Mouse (Mus musculus) CH12.LX (cell line): ENCODE data around the gene Actr3. TPM values are rescaled to one million over a fixed set of nuclear protein-coding genes. Genes with fewer than 3 reads are reported as not detected.

Experiments
- DNase-seq: peaks from one replicate; pipeline ENCODE4 v3.0.0-alpha.2; 2013; ENCODE audit errors: extremely low read depth
- H3K27ac ChIP-seq: 2 replicates; pipeline ENCODE4 v1.5.1; 2012; ENCODE audit warnings: low read depth, mild to moderate bottlenecking, control low read depth, moderate library complexity; ENCODE audit not compliant: insufficient read depth
- H3K27me3 ChIP-seq: replicated peaks from 2 replicates; pipeline ENCODE3; 2012; ENCODE audit warnings: inconsistent platforms
- H3K36me3 ChIP-seq, 2 experiments: replicated peaks in 1 of 2; 2 replicates each; pipeline versions ENCODE3 to v1.6.1; 2012; ENCODE audit warnings: inconsistent platforms in 1 of 2, low read length in 1 of 2, mild to moderate bottlenecking in 1 of 2, mixed read lengths in 1 of 2, moderate library complexity in 1 of 2; ENCODE audit not compliant: control insufficient read depth in 1 of 2, insufficient read depth in 1 of 2
- H3K4me1 ChIP-seq, 2 experiments: 2 replicates each; pipeline ENCODE4 v1.6.1; 2012; ENCODE audit warnings: inconsistent platforms in 1 of 2, moderate library complexity in 1 of 2; ENCODE audit not compliant: insufficient read depth in 2 of 2, control insufficient read depth in 1 of 2
- H3K4me2 ChIP-seq: 2 replicates; pipeline ENCODE4 v1.6.1; 2012; ENCODE audit warnings: low read depth, mild to moderate bottlenecking, control low read depth; ENCODE audit not compliant: poor library complexity, insufficient read depth, severe bottlenecking
- H3K4me3 ChIP-seq, 3 experiments: fragments of 150-350 bp in 1 of 3; sonication (generic) in 1 of 3; replicated peaks in 1 of 3; 2 replicates each; pipeline versions ENCODE3 to v1.5.1; 2011 to 2012; ENCODE audit warnings: low read depth in 2 of 3, low read length in 2 of 3, mild to moderate bottlenecking in 2 of 3, moderate library complexity in 2 of 3, control low read depth in 1 of 3, improper control_type of control experiment in 1 of 3, inconsistent platforms in 1 of 3, mixed read lengths in 1 of 3; ENCODE audit not compliant: poor library complexity in 1 of 3
- H3K79me2 ChIP-seq: replicated peaks from 2 replicates; pipeline ENCODE4 v1.6.1; 2012; ENCODE audit warnings: mild to moderate bottlenecking, moderate library complexity; ENCODE audit not compliant: control insufficient read depth, poor library complexity, insufficient read depth, severe bottlenecking; ENCODE audit errors: extremely low read depth
- H3K9ac ChIP-seq: 2 replicates; pipeline ENCODE4 v1.6.1; 2012; ENCODE audit warnings: low read depth, mild to moderate bottlenecking, control low read depth, moderate library complexity; ENCODE audit not compliant: insufficient read depth
- H3K9me3 ChIP-seq: replicated peaks from 2 replicates; pipeline ENCODE3; 2012; ENCODE audit warnings: low read length, inconsistent platforms, mixed read lengths
- BHLHE40 ChIP-seq: IDR thresholded peaks from 2 replicates; pipeline ENCODE4 v1.6.1; 2011; ENCODE audit warnings: mild to moderate bottlenecking, low read depth, low read length, improper control_type of control experiment
- CHD1 ChIP-seq: IDR thresholded peaks from 2 replicates; pipeline ENCODE4 v1.6.1; 2012; ENCODE audit warnings: low read depth, low read length, improper control_type of control experiment, inconsistent platforms
- CHD2 ChIP-seq: IDR thresholded peaks from 2 replicates; pipeline ENCODE4 v1.6.1; 2011; ENCODE audit warnings: low read length, improper control_type of control experiment
- CTCF ChIP-seq, 2 experiments: IDR thresholded peaks in 1 of 2; conservative IDR thresholded peaks in 1 of 2; 2 replicates each; pipeline ENCODE4 v1.5.1; 2011 to 2012; ENCODE audit warnings: low read depth in 2 of 2, low read length in 2 of 2, improper control_type of control experiment in 1 of 2, inconsistent platforms in 1 of 2, mild to moderate bottlenecking in 1 of 2, moderate library complexity in 1 of 2
- E2F4 ChIP-seq: IDR thresholded peaks from 2 replicates; pipeline ENCODE4 v1.6.1; 2011; ENCODE audit warnings: low read depth, low read length, improper control_type of control experiment; ENCODE audit not compliant: insufficient replicate concordance
- ELF1 ChIP-seq: IDR thresholded peaks from 2 replicates; pipeline ENCODE4 v1.6.1; 2014; ENCODE audit warnings: low read depth, mild to moderate bottlenecking, inconsistent platforms, low read length, improper control_type of control experiment
- ETS1 ChIP-seq: conservative IDR thresholded peaks from 2 replicates; pipeline ENCODE4 v1.6.1; 2012; ENCODE audit warnings: low read depth, mild to moderate bottlenecking, inconsistent platforms, low read length, improper control_type of control experiment, moderate library complexity
- HCFC1 ChIP-seq: IDR thresholded peaks from 2 replicates; pipeline ENCODE4 v1.6.1; 2012; ENCODE audit warnings: low read depth, mild to moderate bottlenecking, inconsistent platforms, low read length, improper control_type of control experiment
- IRF4 ChIP-seq: IDR thresholded peaks from 2 replicates; pipeline ENCODE4 v1.6.1; 2014; ENCODE audit warnings: low read depth, mild to moderate bottlenecking, inconsistent platforms, low read length, improper control_type of control experiment
- JUN ChIP-seq: IDR thresholded peaks from 2 replicates; pipeline ENCODE4 v1.6.1; 2011; ENCODE audit warnings: low read depth, mild to moderate bottlenecking, low read length, improper control_type of control experiment, moderate library complexity; ENCODE audit not compliant: insufficient read depth
- JUND ChIP-seq: conservative IDR thresholded peaks from 2 replicates; pipeline ENCODE4 v1.6.1; 2011; ENCODE audit warnings: low read depth, low read length, improper control_type of control experiment
- KAT2A ChIP-seq: IDR thresholded peaks from 2 replicates; pipeline ENCODE4 v1.6.1; 2012; ENCODE audit warnings: low read length, improper control_type of control experiment, inconsistent platforms; ENCODE audit not compliant: insufficient replicate concordance
- MAFK ChIP-seq: IDR thresholded peaks from 2 replicates; pipeline ENCODE4 v1.6.1; 2011; ENCODE audit warnings: low read length, improper control_type of control experiment; ENCODE audit not compliant: insufficient replicate concordance
- MAX ChIP-seq: IDR thresholded peaks from 2 replicates; pipeline ENCODE4 v1.6.1; 2011; ENCODE audit warnings: low read length, improper control_type of control experiment
- MAZ ChIP-seq: IDR thresholded peaks from 2 replicates; pipeline ENCODE4 v1.6.1; 2012; ENCODE audit warnings: low read depth, mild to moderate bottlenecking, inconsistent platforms, low read length, improper control_type of control experiment, moderate library complexity
- MEF2A ChIP-seq: IDR thresholded peaks from 2 replicates; pipeline ENCODE4 v1.6.1; 2014; ENCODE audit warnings: low read depth, mild to moderate bottlenecking, inconsistent platforms, low read length, improper control_type of control experiment, borderline replicate concordance
- MXI1 ChIP-seq: IDR thresholded peaks from 2 replicates; pipeline ENCODE4 v1.6.1; 2011; ENCODE audit warnings: mild to moderate bottlenecking, low read depth, low read length, improper control_type of control experiment
- MYC ChIP-seq: IDR thresholded peaks from 2 replicates; pipeline ENCODE4 v1.6.1; 2011; ENCODE audit warnings: low read depth, mild to moderate bottlenecking, improper control_type of control experiment, low read length
- NELFE ChIP-seq: IDR thresholded peaks from 2 replicates; pipeline ENCODE4 v1.6.1; 2011; ENCODE audit warnings: low read depth, low read length, improper control_type of control experiment
- RAD21 ChIP-seq: IDR thresholded peaks from 2 replicates; pipeline ENCODE4 v1.6.1; 2011; ENCODE audit warnings: low read depth, mild to moderate bottlenecking, low read length, improper control_type of control experiment, moderate library complexity
- RCOR1 ChIP-seq: conservative IDR thresholded peaks from 2 replicates; pipeline ENCODE4 v1.6.1; 2012; ENCODE audit warnings: low read depth, mild to moderate bottlenecking, inconsistent platforms, low read length, improper control_type of control experiment
- TBP ChIP-seq: conservative IDR thresholded peaks from 2 replicates; pipeline ENCODE4 v1.6.1; 2011; ENCODE audit warnings: low read depth, low read length, improper control_type of control experiment
- TCF12 ChIP-seq: IDR thresholded peaks from 2 replicates; pipeline ENCODE4 v1.6.1; 2014; ENCODE audit warnings: low read depth, mild to moderate bottlenecking, inconsistent platforms, low read length, improper control_type of control experiment
- ZC3H11A ChIP-seq: IDR thresholded peaks from 2 replicates; pipeline ENCODE4 v1.6.1; 2012; ENCODE audit warnings: low read depth, mild to moderate bottlenecking, inconsistent platforms, low read length, improper control_type of control experiment
- ZKSCAN1 ChIP-seq: IDR thresholded peaks from 2 replicates; pipeline ENCODE4 v1.6.1; 2012; ENCODE audit warnings: low read depth, inconsistent platforms, low read length, improper control_type of control experiment, borderline replicate concordance
- ZMIZ1 ChIP-seq: IDR thresholded peaks from 2 replicates; pipeline ENCODE4 v1.6.1; 2012; ENCODE audit warnings: low read depth, mild to moderate bottlenecking, inconsistent platforms, low read length, improper control_type of control experiment
- dilution Hi-C: fragments of 300-500 bp; cut with MboI; formaldehyde crosslinking; loops from 2 replicates; pipeline ENCODE4 v1.14.3; 2020; ENCODE audit warnings: low sequenced_read_pairs; ENCODE audit not compliant: extremely low pct_unique_long_range_greater_than_20kb, extremely low pct_ligation_motif_present
- in situ Hi-C: fragments of 300-500 bp; cut with MboI; formaldehyde crosslinking; loops from 3 replicates; pipeline ENCODE4 v1.14.3; 2019; ENCODE audit warnings: low sequenced_read_pairs, low pct_ligation_motif_present, low pct_unique_long_range_greater_than_20kb, mixed read lengths
- polyA plus RNA-seq: library from polyadenylated mRNA; unstranded; fragments of >175 nt; gene quantifications from 2 replicates; pipeline ENCODE4 v1.2.1, GENCODE M21; 2012; ENCODE audit warnings: low read depth; ENCODE audit not compliant: insufficient read length
- total RNA-seq, 2 experiments: library from RNA; depleted of rRNA; stranded (reverse); fragments of 300-350 nt in 1 of 2; fragments of >200 nt in 1 of 2; gene quantifications; 2 replicates each; pipeline ENCODE4 v1.2.3; 2012 to 2014

Gene Actr3
- total and polyA plus RNA-seq, 3 experiments: 176 to 513 (median 374) TPM

GRCm38 (mm10) chr1:125475961-125476682 lies 40.6 kb upstream of the Actr3 start:
- Histone ChIP-seq H3K9me3 (no peaks in the 10 kb centered on the region), H3K27ac (no peak overlapping the region), H3K9ac (no peak overlapping the region), H3K79me2 (no peaks in the 10 kb centered on the region), H3K4me1 (peaks cover 2 to 33% of the 10 kb centered on the region in 2 experiments; a peak in 3 of 4 replicates), H3K4me3 (no peak overlapping the region), H3K27me3 (no peaks in the 10 kb centered on the region), H3K4me2 (no peak overlapping the region), H3K36me3 (no peaks in the 10 kb centered on the region)
- in situ Hi-C loops (no loop called here), dilution Hi-C loops (no loop called here)
- TF ChIP-seq ZKSCAN1 (no peak), MEF2A (no peak), TCF12 (no peak), KAT2A (no peak), IRF4 (no peak), JUN (no peak), TBP (no peak), HCFC1 (no peak), BHLHE40 (no peak), CTCF (conservative IDR thresholded peaks at IDR 0.05 in 1 of 2, IDR thresholded peaks at IDR 0.05 in 1 of 2; ENCODE audit: low read depth in 2 of 2, low read length in 2 of 2) (no peak), CHD2 (no peak), RAD21 (no peak), MAFK (no peak)
- DNase-seq: no peak

GRCm38 (mm10) chr1:125473866-125474265 lies 38.3 kb upstream of the Actr3 start:
- no peak for DNase-seq
- Histone ChIP-seq H3K9me3 (no peaks in the 10 kb centered on the region), H3K4me2 (no peak overlapping the region; the same call in 1 of the 2 replicates), H3K36me3 (no peaks in the 10 kb centered on the region), H3K4me3 (no peak overlapping the region), H3K79me2 (no peaks in the 10 kb centered on the region), H3K4me1 (peaks cover 6 to 41% of the 10 kb centered on the region in 2 experiments), H3K9ac (no peak overlapping the region), H3K27me3 (no peaks in the 10 kb centered on the region), H3K27ac (no peak overlapping the region)
- TF ChIP-seq MYC (no peak), RCOR1 (no peak), JUN (no peak), MXI1 (no peak), ZKSCAN1 (no peak), NELFE (no peak), CHD1 (no peak), ZMIZ1 (no peak), ELF1 (no peak), HCFC1 (no peak), ETS1 (no peak), ZC3H11A (no peak), MEF2A (no peak), MAX (no peak), E2F4 (no peak), MAZ (no peak), MAFK (no peak), JUND (no peak)
- in situ Hi-C loops: loop anchor here (5.0 kb wide), 1 partner anchor 37 kb away; the partner anchor contains the start of gene Actr3
- dilution Hi-C loops: no loop called here
